Mouse (Mus musculus) erythroblast, adult 5-6 weeks (primary cell): ENCODE measurements around the gene Paqr7. TPM values are rescaled to one million over a fixed set of nuclear protein-coding genes. Genes with fewer than 3 reads are reported as not detected.

Experiments used
- ATAC-seq: replicated peaks from 2 replicates; pipeline ENCODE4 v1.8.0; 2016; ENCODE audit warnings: moderate number of reproducible peaks, mild to moderate bottlenecking, moderate TSS enrichment, inconsistent platforms; ENCODE audit not compliant: poor library complexity, low FRiP score, severe bottlenecking
- total RNA-seq, 2 experiments: library from RNA; stranded (forward) in 1 of 2; stranded (reverse) in 1 of 2; fragments of 150-400 nt in 1 of 2; fragments of 200-764, 138-1000 nt in 1 of 2; gene quantifications; 2 replicates each; pipeline versions ENCODE4 v1.2.3 to v1.2.4; 2015 to 2017; ENCODE audit warnings: low replicate concordance in 2 of 2

Paqr7 gene
- total RNA-seq, 2 experiments from 2014 or later = 4.4 to 7.8 TPM

- no peak for ATAC-seq
Measured at GRCm38 (mm10) chr4:134532928-134533327, 36.4 kb downstream of the Paqr7 start.

DNA sequence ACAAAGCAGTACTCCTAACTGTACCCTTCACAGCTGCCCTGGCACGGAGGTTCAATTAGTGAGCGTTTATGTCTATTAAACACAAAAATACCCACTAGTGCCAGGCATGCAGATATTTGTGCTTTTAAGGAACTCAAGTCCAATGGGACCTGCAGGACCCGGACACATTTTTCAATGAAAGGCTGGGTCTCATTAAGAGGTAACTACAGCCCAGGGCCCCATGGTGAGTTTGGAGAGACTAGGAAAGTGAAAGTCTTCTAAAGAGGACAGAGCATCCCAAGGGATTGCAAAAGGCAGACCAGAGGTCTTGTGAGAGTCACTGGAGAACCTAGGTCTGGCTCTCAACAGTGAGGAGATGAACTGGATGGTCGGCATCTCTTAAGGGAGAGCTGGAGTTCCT is 36.9 kb downstream of the Paqr7 start:
- no peak for ATAC-seq

DNA sequence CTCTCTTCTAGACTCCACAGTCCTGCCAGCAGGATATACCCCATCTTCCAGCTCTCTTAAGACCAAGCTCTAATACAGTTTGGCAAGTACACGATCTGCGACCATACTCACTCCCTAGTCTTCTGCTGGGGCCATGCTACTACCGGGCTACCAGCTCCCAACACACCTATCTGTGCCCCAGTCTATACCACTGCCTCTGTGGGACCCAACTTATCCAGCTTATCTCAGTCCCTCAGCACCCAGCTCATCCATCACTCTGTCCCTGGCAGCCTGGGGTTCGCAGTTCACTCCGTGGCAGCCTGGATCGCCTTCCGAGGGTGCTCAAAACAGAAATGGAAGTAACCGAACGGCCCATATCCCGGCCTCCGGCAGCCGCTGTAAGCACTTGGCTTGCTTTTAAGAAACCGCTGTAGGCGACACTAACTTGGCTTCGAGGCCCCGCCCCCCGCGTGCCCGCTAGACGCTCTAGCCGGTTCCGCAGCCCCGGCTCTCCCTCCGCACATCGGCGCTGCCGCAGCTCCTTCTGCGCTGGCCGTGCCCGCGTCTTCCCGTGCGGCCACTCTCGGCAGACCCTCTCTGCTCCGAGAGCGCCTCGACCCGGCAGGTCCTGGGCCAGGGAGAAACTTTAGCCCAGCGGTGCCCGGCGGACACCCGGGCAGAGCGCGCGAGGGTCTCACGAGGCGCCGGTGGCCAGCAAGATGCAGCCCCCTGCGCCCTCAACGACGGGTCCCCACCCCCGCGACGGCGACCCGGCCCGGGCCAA is 37.8 kb downstream of the Paqr7 start:
- peak; percentile 77 for ATAC-seq

GRCm38 (mm10) chr4:134534932-134535786 is 38.7 kb downstream of the Paqr7 start, which contains the start of gene Mtfr1l:
TSS of gene Mtfr1l (minus strand) at chr4:134535387.
- ATAC-seq = peak; percentile 94

GRCm38 (mm10) chr4:134535787-134536151 is 39.3 kb downstream of the Paqr7 start:
- peak; percentile 15 for ATAC-seq

GRCm38 (mm10) chr4:134538997-134539580 is 42.6 kb downstream of the Paqr7 start:
- ATAC-seq = no peak

GRCm38 (mm10) chr4:134542726-134543125 is 46.2 kb downstream of the Paqr7 start:
- no peak for ATAC-seq

- peak; percentile 83 for ATAC-seq
Measured at GRCm38 (mm10) chr4:134543261-134543660, 46.8 kb downstream of the Paqr7 start.

GRCm38 (mm10) chr4:134546814-134547705 is 50.6 kb downstream of the Paqr7 start:
- ATAC-seq = no peak

- peak; percentile 53; the same call in 1 of the 2 replicates for ATAC-seq
Measured at GRCm38 (mm10) chr4:134548169-134548938, 51.9 kb downstream of the Paqr7 start.

- no peak for ATAC-seq
Measured at GRCm38 (mm10) chr4:134549899-134550298, 53.4 kb downstream of the Paqr7 start.

GRCm38 (mm10) chr4:134551494-134552316 is 55.2 kb downstream of the Paqr7 start, which contains the start of gene Selenon:
TSS of gene Selenon (minus strand) at chr4:134552166.
- no peak for ATAC-seq

DNA sequence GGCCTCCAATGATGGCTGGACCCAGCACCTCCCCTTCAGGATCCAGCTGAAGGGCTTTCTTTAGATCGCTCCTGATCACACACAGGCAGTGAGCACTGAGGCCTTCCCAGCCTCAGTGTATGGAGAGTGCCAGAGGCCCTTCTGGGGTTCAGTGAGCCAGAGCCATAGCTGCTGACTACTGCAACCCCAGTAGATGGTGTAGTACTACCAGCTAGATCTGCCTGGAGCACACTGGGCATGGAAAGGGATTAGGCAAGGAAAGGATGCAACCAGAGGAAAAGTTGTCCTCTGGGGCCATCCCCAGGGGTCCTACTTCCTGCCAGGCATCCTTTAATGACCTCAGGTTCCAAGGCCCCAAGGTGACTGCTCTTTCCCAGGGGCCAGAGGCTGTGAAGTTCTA is 57.1 kb downstream of the Paqr7 start:
- ATAC-seq = no peak

DNA sequence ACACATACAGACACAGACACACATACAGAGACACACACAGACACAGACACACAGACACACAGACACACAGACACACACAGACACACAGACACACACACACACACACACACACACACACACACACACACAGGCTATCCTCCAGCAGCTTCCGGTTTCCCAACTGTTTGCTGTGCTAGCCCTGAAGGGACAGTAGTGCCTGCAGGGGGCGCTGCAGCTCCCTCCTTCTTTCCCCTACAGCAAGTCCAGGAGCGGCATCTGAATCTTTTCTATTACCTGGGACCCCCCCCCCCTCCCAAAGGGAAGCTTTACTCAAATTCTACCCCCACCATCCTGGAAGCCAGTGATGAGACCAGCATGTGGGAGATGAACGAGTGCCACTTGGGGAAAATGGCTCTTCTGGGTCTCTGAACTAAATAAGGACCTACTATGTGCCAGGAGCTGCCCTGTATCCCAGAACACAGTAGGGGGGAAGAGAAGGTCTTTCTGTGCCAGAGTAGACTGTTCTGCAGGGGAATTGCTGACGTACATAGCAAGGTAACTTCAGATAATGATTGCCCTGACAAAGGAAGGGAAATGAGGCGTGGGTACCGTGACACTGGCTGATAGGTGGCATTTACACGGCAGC is 59.6 kb downstream of the Paqr7 start:
- no peak for ATAC-seq

GRCm38 (mm10) chr4:134557626-134558249 is 61.2 kb downstream of the Paqr7 start:
- no peak for ATAC-seq

- ATAC-seq = no peak
Measured at GRCm38 (mm10) chr4:134558570-134559113, 62.1 kb downstream of the Paqr7 start.

DNA sequence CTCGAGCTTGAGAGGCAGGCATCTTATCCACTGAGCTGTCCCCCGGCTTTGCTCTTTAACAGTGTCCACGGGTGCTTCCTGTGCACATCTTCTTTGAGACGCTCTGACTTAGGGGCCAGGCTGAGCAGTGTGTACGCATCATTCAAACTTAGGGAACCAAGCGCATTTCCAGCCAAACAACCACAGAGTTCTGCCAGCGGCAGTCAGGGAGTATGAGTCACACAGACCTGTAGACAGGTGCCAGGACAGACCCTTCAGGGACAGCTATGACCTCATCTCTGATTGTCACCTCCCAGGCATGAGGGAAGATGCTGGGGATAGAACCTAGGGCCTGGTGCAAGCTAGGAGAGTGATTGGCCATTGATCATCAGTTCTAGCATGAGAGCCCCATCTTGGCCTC is 62.7 kb downstream of the Paqr7 start:
- ATAC-seq = no peak
